Mouse (Mus musculus) spleen, postnatal 36 days (tissue): ENCODE results near the gene Gm10750.
"Not testable (repeated sequence)": the region's sequence is repeated elsewhere in the genome, so short reads cannot be mapped to it uniquely, and the experiment has no call there.

Experiments
- DNase-seq, 2 experiments: peaks; one replicate each; pipeline ENCODE4 v3.0.0; 2022; ENCODE audit warnings: low spot score in 2 of 2, mixed read lengths in 1 of 2

The Gm10750 gene

GRCm38 (mm10) chr2:149017137-149017536 lies at the start of gene Gm10750:
Gm10750 (minus strand) TSS chr2:149017237.
- DNase-seq, result not testable (repeated sequence)

DNA sequence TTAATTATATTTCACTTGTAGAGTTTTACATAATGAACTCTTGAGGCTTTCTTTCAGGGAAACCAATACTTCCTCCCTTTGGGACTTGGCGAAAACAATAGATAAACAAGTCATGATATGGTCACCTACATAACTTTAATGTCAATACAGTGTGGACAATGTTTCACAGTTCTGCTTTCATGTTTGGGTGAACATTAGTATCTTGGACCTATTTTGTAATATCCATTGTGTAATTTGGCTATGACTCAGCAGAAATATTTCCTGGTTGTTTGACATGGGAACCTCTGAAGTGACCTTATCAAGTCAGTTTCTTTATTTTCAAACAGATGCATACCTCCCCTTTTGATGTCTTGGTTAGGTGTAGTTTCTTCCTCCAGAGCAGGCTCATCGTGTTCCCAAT lies 12.2 kb downstream of the Gm10750 start:
- DNase-seq, result no peak

- DNase-seq, result no peak
These were observed 13.9 kb downstream of the Gm10750 start, which contains the start of gene Gm1330 for GRCm38 (mm10) chr2:149003151-149003550. Gm1330 (minus strand) TSS chr2:149003251.

GRCm38 (mm10) chr2:148995133-148995532 lies 21.9 kb downstream of the Gm10750 start:
- DNase-seq, result no peak
